Mouse (Mus musculus) megakaryocyte, embryonic 14.5 days (primary cell): ENCODE results near the gene Ciao2a. TPM values are rescaled to one million over a fixed set of nuclear protein-coding genes. Genes with fewer than 3 reads are reported as not detected.

Source experiments
- H3K27me3 ChIP-seq: replicated peaks from 2 replicates; pipeline ENCODE3; 2012; ENCODE audit warnings: inconsistent platforms
- H3K36me3 ChIP-seq: replicated peaks from 2 replicates; pipeline ENCODE3; 2012; ENCODE audit warnings: low read length, inconsistent platforms, mixed read lengths
- H3K4me1 ChIP-seq: 2 replicates; pipeline ENCODE4 v1.6.1; 2012; ENCODE audit warnings: inconsistent platforms
- H3K4me3 ChIP-seq: replicated peaks from 2 replicates; pipeline ENCODE3; 2012; ENCODE audit warnings: moderate library complexity, mild to moderate bottlenecking, inconsistent platforms
- H3K9me3 ChIP-seq: 2 replicates; pipeline ENCODE4 v1.6.1; 2012; ENCODE audit warnings: inconsistent platforms
- FLI1 ChIP-seq: IDR thresholded peaks from 2 replicates; pipeline ENCODE4 v1.6.1; 2012; ENCODE audit warnings: low read length, inconsistent platforms, mixed read lengths
- GATA1 ChIP-seq: IDR thresholded peaks from 3 replicates; pipeline ENCODE4 v1.6.1; 2012; ENCODE audit warnings: mixed read lengths, low read length, inconsistent platforms, borderline replicate concordance
- polyA plus RNA-seq: library from polyadenylated mRNA; stranded (reverse); fragments of >175 nt; gene quantifications from 2 replicates; pipeline ENCODE4 v1.2.3, GENCODE M21; 2012; ENCODE audit warnings: low replicate concordance; ENCODE audit not compliant: insufficient read depth

Gene Ciao2a
- polyA plus RNA-seq, 1 experiment: 26.5 TPM

GRCm38 (mm10) chr9:66131466-66131865, 5.1 kb downstream of the Ciao2a start:
- Histone ChIP-seq H3K4me1 (peaks cover 53% of the 10 kb centered on the region), H3K36me3 (peaks cover 79% of the 10 kb centered on the region), H3K9me3 (no peaks in the 10 kb centered on the region), H3K27me3 (no peaks in the 10 kb centered on the region), H3K4me3 (no peak overlapping the region)
- TF ChIP-seq GATA1: no peak
- no peak for TF ChIP-seq FLI1

DNA sequence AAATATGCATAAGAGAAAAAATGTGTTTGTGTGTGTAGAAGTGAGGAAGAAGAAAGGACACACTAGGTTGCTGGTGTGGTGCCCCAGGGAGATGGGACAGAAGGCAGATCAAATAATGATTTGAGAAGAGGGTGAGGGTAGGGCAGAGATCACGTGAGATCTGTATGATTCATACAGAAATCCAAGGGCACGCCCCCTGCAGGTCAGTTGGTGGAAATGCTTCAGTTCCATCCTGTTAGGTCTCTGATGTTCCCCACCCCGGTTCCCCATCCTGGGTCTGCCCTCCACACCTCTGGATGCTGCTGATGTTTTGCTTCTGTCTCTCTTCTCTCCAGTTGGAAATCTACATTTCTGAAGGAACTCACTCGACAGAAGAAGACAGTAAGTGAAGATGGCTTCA, 9.6 kb downstream of the Ciao2a start:
- Histone ChIP-seq H3K4me3 (no peak overlapping the region), H3K27me3 (no peaks in the 10 kb centered on the region), H3K36me3 (peaks cover 92% of the 10 kb centered on the region)

GRCm38 (mm10) chr9:66138193-66138592, 11.8 kb downstream of the Ciao2a start:
- TF ChIP-seq FLI1 (no peak), GATA1 (no peak)
- H3K9me3 ChIP-seq: no peaks in the 10 kb centered on the region
- H3K4me3 ChIP-seq: no peak overlapping the region
- no peaks in the 10 kb centered on the region for H3K27me3 ChIP-seq
- peaks cover 87% of the 10 kb centered on the region for H3K36me3 ChIP-seq
- peaks cover 10% of the 10 kb centered on the region for H3K4me1 ChIP-seq

More for the DNA sequence above, 9.6 kb downstream of the Ciao2a start:
- no peaks in the 10 kb centered on the region for H3K9me3 ChIP-seq
- TF ChIP-seq GATA1 (no peak), FLI1 (no peak)
- H3K4me1 ChIP-seq: peaks cover 22% of the 10 kb centered on the region

DNA sequence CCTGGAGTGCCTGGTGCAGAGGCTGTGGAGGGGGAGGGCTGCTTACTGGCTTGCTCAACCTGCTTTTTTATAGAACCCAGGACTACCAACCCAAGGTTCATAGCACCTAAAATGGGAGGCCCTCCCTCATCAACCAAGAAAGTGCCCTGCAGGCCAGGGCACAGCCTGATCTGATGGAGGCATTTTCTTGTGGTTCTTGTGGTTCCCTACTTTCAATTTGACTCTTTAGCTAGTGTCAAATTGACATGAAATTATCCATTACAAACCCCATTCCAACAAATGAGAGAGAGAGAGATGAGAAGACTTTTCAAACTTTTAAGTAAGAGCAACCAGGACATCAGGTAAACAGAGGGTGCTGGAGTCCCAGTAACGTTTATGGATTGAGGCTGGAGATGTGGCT, 15.9 kb downstream of the Ciao2a start:
- no peak overlapping the region for H3K4me3 ChIP-seq
- TF ChIP-seq GATA1: no peak
- no peak for TF ChIP-seq FLI1
- peaks cover 53% of the 10 kb centered on the region for H3K36me3 ChIP-seq
- H3K4me1 ChIP-seq: peaks cover 10% of the 10 kb centered on the region; the same call in 1 of the 2 replicates
- no peaks in the 10 kb centered on the region for H3K27me3 ChIP-seq
- H3K9me3 ChIP-seq: no peaks in the 10 kb centered on the region

- Histone ChIP-seq H3K27me3 (peaks cover 11% of the 10 kb centered on the region), H3K4me1 (peaks cover 10% of the 10 kb centered on the region; the same call in 1 of the 2 replicates), H3K4me3 (no peak overlapping the region), H3K36me3 (peaks cover 36% of the 10 kb centered on the region), H3K9me3 (no peaks in the 10 kb centered on the region)
- TF ChIP-seq FLI1: no peak
- TF ChIP-seq GATA1: no peak
Observed at GRCm38 (mm10) chr9:66144248-66144647, 17.8 kb downstream of the Ciao2a start.

- Histone ChIP-seq H3K4me3 (no peak overlapping the region), H3K4me1 (peaks cover 18% of the 10 kb centered on the region), H3K27me3 (peaks cover 24% of the 10 kb centered on the region), H3K36me3 (peaks cover 19% of the 10 kb centered on the region), H3K9me3 (no peaks in the 10 kb centered on the region)
- no peak for TF ChIP-seq GATA1
- no peak for TF ChIP-seq FLI1
Observed at GRCm38 (mm10) chr9:66146141-66146540, 19.7 kb downstream of the Ciao2a start.

- no peaks in the 10 kb centered on the region for H3K9me3 ChIP-seq
- peaks cover 51% of the 10 kb centered on the region for H3K27me3 ChIP-seq
- peaks cover 42% of the 10 kb centered on the region for H3K4me1 ChIP-seq
- TF ChIP-seq FLI1 (no peak), GATA1 (no peak)
- no peaks in the 10 kb centered on the region for H3K36me3 ChIP-seq
- no peak overlapping the region for H3K4me3 ChIP-seq
Observed at GRCm38 (mm10) chr9:66152011-66152410, 25.6 kb downstream of the Ciao2a start.

DNA sequence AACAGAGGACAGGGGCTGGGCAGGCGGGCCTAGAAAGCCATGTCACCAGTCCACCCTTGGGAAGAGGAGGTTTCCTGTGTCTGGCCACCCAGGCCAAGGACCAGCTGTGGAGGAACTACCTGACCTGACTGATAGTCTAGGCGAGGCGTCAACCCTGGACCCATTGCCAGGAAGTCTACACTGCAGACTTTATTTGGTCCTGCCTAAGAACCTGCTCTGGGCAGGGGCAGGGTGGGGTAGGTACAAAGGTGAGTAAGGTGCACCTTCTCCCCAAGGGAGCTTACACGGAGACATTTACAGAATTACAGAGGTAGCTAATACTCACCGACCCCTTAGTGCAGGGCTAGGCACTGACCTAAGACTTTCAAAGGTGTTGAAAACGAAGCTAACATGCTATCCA, 27.2 kb downstream of the Ciao2a start:
- H3K36me3 ChIP-seq: no peaks in the 10 kb centered on the region
- H3K4me3 ChIP-seq: no peak overlapping the region
- TF ChIP-seq GATA1: no peak
- no peak for TF ChIP-seq FLI1
- H3K27me3 ChIP-seq: peaks cover 58% of the 10 kb centered on the region
- no peaks in the 10 kb centered on the region for H3K9me3 ChIP-seq
- H3K4me1 ChIP-seq: peaks cover 58% of the 10 kb centered on the region

DNA sequence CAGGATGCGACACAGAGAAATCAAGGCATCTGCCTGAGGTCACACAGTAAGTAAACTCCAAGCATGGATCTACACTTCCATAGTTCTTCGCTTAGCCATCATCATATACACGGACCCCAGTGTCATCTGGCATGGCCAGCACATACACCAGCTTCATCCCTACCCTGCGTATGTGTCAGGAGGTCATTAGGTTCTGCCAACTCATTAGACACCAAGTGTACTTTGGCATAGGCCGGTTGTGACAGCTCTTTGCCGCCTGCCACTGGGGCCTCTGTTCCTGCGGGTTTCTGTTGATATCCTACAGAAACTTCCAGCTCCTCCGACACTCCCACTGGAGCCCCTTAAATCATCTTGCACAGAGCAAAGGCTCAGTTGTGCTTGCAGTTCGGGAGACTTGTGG, 27.6 kb downstream of the Ciao2a start:
- TF ChIP-seq GATA1: no peak
- Histone ChIP-seq H3K4me3 (no peak overlapping the region), H3K4me1 (peaks cover 62% of the 10 kb centered on the region), H3K9me3 (no peaks in the 10 kb centered on the region), H3K27me3 (peaks cover 60% of the 10 kb centered on the region), H3K36me3 (no peaks in the 10 kb centered on the region)

DNA sequence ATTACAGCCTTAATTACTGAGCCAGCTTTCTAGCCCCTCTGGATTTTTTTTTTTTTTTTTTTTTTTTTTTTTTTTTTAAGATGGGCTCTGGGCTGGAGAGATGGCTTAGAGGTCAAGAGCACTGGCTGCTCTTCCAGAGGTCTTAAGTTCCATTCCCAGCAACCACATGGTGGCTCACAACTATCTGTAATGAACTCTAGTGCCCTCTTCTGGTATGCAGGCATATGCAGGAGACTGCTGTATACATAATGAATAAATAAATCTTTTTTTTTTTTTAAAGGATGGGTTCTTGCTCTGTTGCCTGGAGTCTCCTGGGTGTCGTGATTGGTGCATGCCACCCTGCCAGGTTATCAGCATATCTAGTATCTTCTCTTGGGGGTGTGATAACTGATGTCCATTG, 29.1 kb downstream of the Ciao2a start:
- Histone ChIP-seq H3K4me3 (no peak overlapping the region), H3K9me3 (peaks cover 11% of the 10 kb centered on the region), H3K4me1 (peaks cover 62% of the 10 kb centered on the region), H3K27me3 (peaks cover 66% of the 10 kb centered on the region), H3K36me3 (no peaks in the 10 kb centered on the region)
- TF ChIP-seq GATA1: no peak
- TF ChIP-seq FLI1: no peak
